Mouse (Mus musculus) NIH3T3 (cell line): ENCODE results near the gene 1700001P01Rik.
A peak's percentile ranks its signal among the peaks of the same experiment; 100 is the strongest.
"Not testable (repeated sequence)": the region's sequence is repeated elsewhere in the genome, so short reads cannot be mapped to it uniquely, and the experiment has no call there.

Experiments used
- DNase-seq: peaks from one replicate; pipeline ENCODE4 v3.0.0-alpha.2; 2012; ENCODE audit warnings: low read depth

The 1700001P01Rik gene

GRCm38 (mm10) chr11:97793165-97793564, 17.4 kb upstream of the 1700001P01Rik start:
- DNase-seq = peak; percentile 88

GRCm38 (mm10) chr11:97790778-97791438, 15.2 kb upstream of the 1700001P01Rik start:
- not testable (repeated sequence) for DNase-seq

DNA sequence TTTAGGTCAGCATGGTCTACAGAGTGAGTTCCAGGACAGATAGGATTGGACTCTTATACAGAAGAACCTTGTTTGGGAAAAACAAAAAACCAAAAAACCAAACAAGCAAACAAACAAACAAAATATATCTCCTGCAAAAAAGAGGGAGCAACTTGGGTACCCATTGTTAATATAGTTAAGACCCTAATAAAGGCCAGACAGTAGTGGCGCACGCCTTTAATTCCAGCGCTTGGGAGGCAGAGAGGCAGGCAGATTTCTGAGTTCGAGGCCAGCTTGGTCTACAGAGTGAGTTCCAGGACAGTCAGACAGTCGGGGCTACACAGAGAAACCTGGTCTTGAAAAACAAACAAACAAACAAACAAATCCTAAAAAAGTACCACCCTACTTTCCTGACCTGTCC, 14.0 kb upstream of the 1700001P01Rik start:
- no peak for DNase-seq

DNA sequence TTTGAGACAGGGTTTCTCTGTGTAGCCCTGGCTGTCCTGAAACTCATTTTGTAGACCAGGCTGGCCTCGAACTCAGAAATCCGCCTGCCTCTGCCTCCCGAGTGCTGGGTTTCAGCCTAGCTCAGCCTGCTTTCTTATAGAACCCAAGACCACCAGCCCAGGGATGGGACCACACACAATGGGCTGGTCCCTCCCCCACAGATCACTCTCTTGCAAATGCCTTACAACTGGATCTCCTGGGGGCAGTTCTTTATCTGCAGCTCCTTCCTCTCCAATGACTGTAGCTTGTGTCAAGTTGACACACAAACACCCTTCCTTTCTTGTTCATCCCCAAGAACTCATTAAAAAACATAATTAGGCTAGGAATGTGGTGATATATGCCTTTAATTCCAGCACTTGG, 12.2 kb upstream of the 1700001P01Rik start:
- DNase-seq = no peak

DNA sequence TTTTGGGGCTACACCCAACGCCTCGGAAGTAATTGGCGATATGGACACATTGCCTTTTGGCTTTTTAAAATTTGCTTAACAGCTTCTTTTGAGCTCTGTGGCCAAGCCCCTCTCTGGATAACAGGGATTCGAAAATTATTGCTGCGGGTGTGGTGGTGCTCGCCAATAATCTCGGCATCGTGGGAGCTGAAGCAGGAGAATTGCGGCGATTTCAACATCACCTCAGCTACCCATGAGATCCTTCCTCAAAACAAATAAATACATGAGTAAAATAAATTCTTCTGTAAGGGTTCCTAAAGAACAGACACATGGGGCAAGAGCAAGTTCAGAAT, 6.8 kb upstream of the 1700001P01Rik start:
- DNase-seq = no peak

- DNase-seq = peak; percentile 100
Observed at GRCm38 (mm10) chr11:97781832-97782563, 6.3 kb upstream of the 1700001P01Rik start, which contains the start of gene Rpl23. Gene Rpl23, minus strand, starts transcription at chr11:97782437.

DNA sequence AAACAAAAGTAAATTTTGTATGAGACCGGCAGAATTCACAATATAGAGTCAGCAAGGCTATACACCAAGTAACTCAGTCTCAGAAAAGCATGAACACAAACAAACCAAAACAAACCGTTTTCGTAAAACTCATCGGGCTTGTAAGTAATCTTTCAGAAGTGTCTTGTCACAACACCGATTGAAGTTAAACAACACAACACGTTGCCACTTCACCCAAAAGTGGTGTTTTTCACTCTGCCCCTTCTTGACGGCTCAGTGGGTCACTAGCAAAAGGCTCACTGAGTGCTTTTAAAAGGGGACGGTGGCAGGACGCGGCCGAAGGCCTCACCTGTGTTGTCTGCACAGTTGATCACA, 5.7 kb upstream of the 1700001P01Rik start:
- peak; percentile 20 for DNase-seq

- no peak for DNase-seq
Observed at GRCm38 (mm10) chr11:97779968-97780701, 4.4 kb upstream of the 1700001P01Rik start.

- no peak for DNase-seq
Observed at GRCm38 (mm10) chr11:97778918-97779317, 3.2 kb upstream of the 1700001P01Rik start.

DNA sequence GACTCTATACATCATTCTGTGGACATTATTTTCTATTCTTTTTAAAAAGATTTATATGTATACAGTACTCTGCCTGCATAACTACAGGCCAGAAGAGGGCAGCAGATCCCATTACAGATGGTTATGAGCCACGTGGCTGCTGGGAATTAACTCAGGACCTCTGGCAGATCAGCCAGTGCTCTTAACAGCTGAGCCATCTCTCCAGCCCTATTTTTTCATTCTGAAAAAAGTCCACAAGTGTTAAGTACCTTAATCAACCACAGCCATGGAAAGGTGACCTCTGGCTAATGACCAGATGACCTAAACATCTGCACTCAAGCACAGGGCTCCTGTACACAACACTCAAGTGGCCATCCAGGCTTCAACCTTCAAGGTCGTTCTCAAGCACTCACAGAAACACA, 1.4 kb upstream of the 1700001P01Rik start:
- DNase-seq = peak; percentile 80

GRCm38 (mm10) chr11:97776497-97777128, 895 bp upstream of the 1700001P01Rik start:
- DNase-seq = no peak

DNA sequence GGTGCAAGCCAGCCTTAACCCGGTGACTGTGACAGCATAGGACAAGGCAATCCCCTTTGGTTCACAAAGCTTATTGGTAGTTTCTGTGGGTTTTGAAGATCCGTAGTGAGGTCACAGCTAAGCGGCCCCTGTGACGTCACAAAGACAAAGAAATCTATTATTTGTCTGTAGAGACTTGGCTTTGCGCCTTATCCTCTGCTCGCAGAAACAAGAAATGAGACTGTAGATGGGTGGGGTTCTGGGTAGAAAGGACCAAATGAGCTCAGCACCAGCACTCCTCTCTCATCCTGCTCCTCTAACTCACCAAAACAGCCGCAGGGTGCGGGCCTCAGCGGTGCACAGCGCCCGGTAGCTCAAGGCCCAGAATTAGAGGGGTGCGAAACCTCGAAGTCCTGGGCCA, 532 bp downstream of the 1700001P01Rik start:
- DNase-seq = no peak

DNA sequence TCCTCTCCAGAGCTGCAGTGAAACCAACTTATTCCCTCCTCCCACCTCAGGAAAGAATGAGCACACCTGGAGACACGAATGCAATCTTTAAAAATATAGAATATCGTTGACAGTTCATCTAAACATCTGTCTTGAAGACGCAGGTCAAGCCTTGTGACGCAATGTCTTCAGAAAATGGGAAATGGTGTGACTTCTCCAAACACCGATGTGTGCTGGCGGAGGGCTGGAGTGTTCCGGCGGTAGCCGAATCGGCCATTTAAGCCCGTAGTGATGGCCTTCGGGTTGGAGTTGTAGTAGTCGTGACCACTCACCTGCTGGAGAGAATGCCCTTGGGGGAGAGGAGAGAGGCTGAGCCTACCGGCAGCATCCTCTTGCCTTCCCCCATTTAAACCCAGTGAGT, 4.3 kb downstream of the 1700001P01Rik start:
- DNase-seq = no peak

GRCm38 (mm10) chr11:97769704-97770103, 6.0 kb downstream of the 1700001P01Rik start:
- no peak for DNase-seq

DNA sequence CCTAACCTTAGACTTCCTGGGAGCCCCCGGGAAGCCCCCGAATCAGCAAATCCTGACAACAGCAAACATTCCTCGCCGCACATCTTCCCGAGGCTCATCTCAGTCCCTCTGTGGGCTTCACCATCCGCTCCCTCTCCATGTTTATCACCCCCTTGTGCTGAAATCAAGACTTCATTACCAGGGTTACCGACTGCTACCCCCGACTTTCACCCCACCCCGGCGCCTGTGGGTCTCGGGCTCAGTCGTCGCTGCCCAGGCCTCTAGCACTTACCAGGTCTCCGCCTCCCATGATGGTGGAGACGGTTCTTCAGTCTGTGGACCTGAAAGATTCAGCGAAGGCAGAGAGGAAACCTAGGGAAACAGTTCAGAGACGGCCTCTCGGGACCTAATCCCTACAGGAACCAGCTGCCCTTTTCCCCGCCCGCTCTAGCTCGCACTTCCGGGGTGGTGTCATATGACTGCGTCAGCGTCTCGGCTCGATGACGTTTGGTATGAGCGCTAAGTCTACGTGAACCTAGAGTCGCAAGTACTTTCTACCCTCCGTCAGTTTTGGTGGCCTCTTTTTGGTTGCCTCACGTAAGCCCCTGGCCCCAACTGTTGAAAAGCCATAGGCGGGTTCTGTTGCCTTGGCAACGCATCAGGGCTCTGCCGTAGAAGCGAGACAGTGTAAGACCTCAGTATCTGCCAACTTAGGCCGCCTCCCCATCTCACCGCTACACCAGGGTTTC, 9.4 kb downstream of the 1700001P01Rik start, which contains the start of gene Cwc25:
TSS of gene Cwc25 (minus strand) at position 403 of the 728 bp plus-strand sequence.
- peak; percentile 98 for DNase-seq

DNA sequence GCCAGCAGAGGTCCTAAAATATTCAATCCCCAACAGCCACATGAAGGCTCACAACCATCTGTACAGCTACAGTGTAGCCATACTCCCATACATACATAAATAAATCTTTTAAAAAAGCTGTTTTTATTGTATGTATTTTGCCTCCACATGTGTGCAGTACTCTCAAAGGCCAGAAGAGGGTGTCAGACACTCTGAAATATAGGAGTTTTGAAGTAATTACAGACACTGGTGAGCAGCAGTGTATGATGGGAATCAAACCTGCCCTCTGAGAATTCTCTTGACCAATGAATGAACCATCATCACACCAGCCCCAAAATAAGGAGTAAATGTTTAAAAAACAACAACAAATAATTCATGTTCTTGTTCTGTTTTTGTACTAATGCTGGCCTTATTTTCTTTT, 14.1 kb downstream of the 1700001P01Rik start:
- no peak for DNase-seq

DNA sequence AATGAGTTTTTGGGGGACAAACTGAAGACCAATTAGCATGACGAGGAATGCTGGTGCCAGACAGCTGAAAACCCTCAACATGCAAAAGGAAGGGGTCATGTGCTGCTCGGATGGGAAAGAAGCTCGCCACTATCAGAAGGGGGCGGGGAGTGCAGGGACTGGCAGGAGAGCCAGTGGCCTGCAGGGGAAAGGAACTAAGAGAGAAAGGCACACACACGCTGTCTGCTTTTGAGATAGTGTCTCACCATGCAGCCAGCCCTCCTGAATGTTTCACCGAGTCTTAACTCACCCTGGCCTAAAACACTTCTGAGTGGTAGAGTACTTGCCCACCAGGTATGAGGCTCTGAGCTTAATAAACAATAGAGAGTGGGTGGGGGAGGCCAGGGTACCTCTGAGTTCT, 16.8 kb downstream of the 1700001P01Rik start:
- no peak for DNase-seq

- DNase-seq = no peak
Observed at GRCm38 (mm10) chr11:97758125-97758524, 17.6 kb downstream of the 1700001P01Rik start.

- no peak for DNase-seq
Observed at GRCm38 (mm10) chr11:97753277-97753676, 22.4 kb downstream of the 1700001P01Rik start.

GRCm38 (mm10) chr11:97748496-97748895, 27.2 kb downstream of the 1700001P01Rik start:
- no peak for DNase-seq

- no peak for DNase-seq
Observed at GRCm38 (mm10) chr11:97747773-97748172, 27.9 kb downstream of the 1700001P01Rik start.

GRCm38 (mm10) chr11:97745331-97745721, 30.4 kb downstream of the 1700001P01Rik start:
- no peak for DNase-seq
